In the genomic region with DNA sequence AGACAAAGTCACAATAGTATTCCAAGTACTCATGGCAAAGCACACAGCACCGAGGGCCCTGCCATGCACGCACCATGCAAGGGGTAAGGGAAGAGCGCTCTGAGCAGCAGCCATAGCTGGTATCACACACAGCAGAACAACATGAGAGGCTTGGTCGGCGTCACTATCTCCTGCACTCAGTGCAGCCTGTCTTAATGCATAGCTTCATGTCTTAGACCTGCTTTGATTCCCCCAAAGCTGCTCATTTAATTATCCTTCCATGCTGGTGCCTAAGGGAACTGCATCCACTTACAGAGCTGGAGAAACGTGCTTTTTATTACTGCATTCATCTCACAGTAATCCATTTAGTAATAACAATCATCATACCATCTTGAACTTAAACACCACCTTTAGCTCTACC, we compare ENCODE assay signal across 23 mouse cellular contexts.
DNase-seq lines count a peak whose midpoint lies in the region; ATAC-seq and TF ChIP-seq lines count a peak whose summit lies in the region.
"Had no signal": no experiment of that assay in that cellular context is flagged by ENCODE, and none has a peak within 500 bp of the region (broad histone marks: within the 10 kb centered on the region; RNA-seq: fewer than 3 reads in every experiment).

No protein-coding gene starts in this region.

- no peak for DNase-seq in midbrain, embryonic 11.5 days (ENCODE audit: low spot score, missing footprints)
- DNase-seq in midbrain, embryonic 14.5 days: no peak
- no peak for DNase-seq in midbrain, postnatal 0 days (ENCODE audit: low spot score)
- no peak for DNase-seq in left cerebral cortex, adult 2 months (ENCODE audit: extremely low spot score in 1 of 2, low spot score in 2 of 2)
- DNase-seq: adrenal gland, postnatal 25 days; B cell, adult 2 months; cerebellum, adult 18-20 months; cerebellum, postnatal 10 days; gastrocnemius, postnatal 36 days; heart, adult 18-20 months; heart, postnatal 36 days; kidney, adult 9 months; kidney, postnatal 25 days; left cerebral cortex, postnatal 4 days had no signal

- no peaks in the 10 kb centered on the region for H3K9me3 ChIP-seq in midbrain, embryonic 11.5 days (ENCODE audit: control insufficient read depth, low read length)
- H3K9me3 ChIP-seq in midbrain, embryonic 14.5 days (ENCODE audit: control insufficient read depth, low read length): no peaks in the 10 kb centered on the region
- H3K9me3 ChIP-seq in midbrain, embryonic 13.5 days: no peaks in the 10 kb centered on the region
- no peaks in the 10 kb centered on the region for H3K9me3 ChIP-seq in midbrain, postnatal 0 days (ENCODE audit: low read length)
- no peaks in the 10 kb centered on the region for H3K9me3 ChIP-seq in kidney, embryonic 14.5 days (ENCODE audit: control insufficient read depth, low read length)
- H3K9me3 ChIP-seq: embryonic facial prominence, embryonic 13.5 days; forebrain, embryonic 10.5 days; forebrain, embryonic 15.5 days; liver, embryonic 15.5 days; lung, embryonic 15.5 days had no signal

- intact Hi-C loops in left cerebral cortex, adult 2 months (cut with DNase I): no loop called here

- no peak for TF ChIP-seq CTCF in midbrain, postnatal 0 days (IDR thresholded peaks at IDR 0.05)
- no peak for TF ChIP-seq CTCF in left cerebral cortex, adult 2 months (IDR thresholded peaks at IDR 0.05)

- no peaks in the 10 kb centered on the region for H3K4me1 ChIP-seq in midbrain, embryonic 11.5 days (ENCODE audit: control insufficient read depth, insufficient read depth, low read length)
- H3K4me1 ChIP-seq in midbrain, embryonic 14.5 days (ENCODE audit: control insufficient read depth, insufficient read depth, low read length): no peaks in the 10 kb centered on the region
- H3K4me1 ChIP-seq in midbrain, embryonic 13.5 days (replicated peaks): peaks cover 6% of the 10 kb centered on the region; the same call in 1 of the 2 replicates
- no peaks in the 10 kb centered on the region for H3K4me1 ChIP-seq in midbrain, postnatal 0 days (ENCODE audit: insufficient read depth, low read length)
- H3K4me1 ChIP-seq in kidney, embryonic 14.5 days (ENCODE audit: control insufficient read depth, insufficient read depth, low read length): no peaks in the 10 kb centered on the region
- H3K4me1 ChIP-seq: forebrain, embryonic 15.5 days; liver, embryonic 15.5 days; lung, embryonic 15.5 days had no signal

- WGBS in midbrain, embryonic 11.5 days: 75% methylated on average over 6 of the region's 6 CpGs
- WGBS in midbrain, embryonic 14.5 days: 70% methylated on average over 6 of the region's 6 CpGs
- 71% methylated on average over 6 of the region's 6 CpGs for WGBS in midbrain, embryonic 13.5 days
- WGBS in midbrain, postnatal 0 days: 58% methylated on average over 6 of the region's 6 CpGs
- 81% methylated on average over 6 of the region's 6 CpGs for WGBS in kidney, embryonic 14.5 days

- no peaks in the 10 kb centered on the region for H3K27me3 ChIP-seq in midbrain, embryonic 11.5 days (ENCODE audit: control insufficient read depth, insufficient read depth, low read length)
- no peaks in the 10 kb centered on the region for H3K27me3 ChIP-seq in midbrain, embryonic 14.5 days (ENCODE audit: control insufficient read depth, insufficient read depth, low read length)
- no peaks in the 10 kb centered on the region for H3K27me3 ChIP-seq in midbrain, embryonic 13.5 days
- no peaks in the 10 kb centered on the region for H3K27me3 ChIP-seq in midbrain, postnatal 0 days (ENCODE audit: insufficient read depth, low read length)
- no peaks in the 10 kb centered on the region for H3K27me3 ChIP-seq in kidney, embryonic 14.5 days (ENCODE audit: control insufficient read depth, insufficient read depth, low read length)
- H3K27me3 ChIP-seq: embryonic facial prominence, embryonic 13.5 days; forebrain, embryonic 15.5 days; liver, embryonic 15.5 days; lung, embryonic 15.5 days had no signal

- no peak overlapping the region for H3K4me3 ChIP-seq in midbrain, embryonic 11.5 days (ENCODE audit: low read depth, low read length)
- no peak overlapping the region for H3K4me3 ChIP-seq in midbrain, embryonic 14.5 days (replicated peaks; ENCODE audit: low read depth, low read length)
- H3K4me3 ChIP-seq in midbrain, embryonic 13.5 days (replicated peaks): no peak overlapping the region
- H3K4me3 ChIP-seq in midbrain, postnatal 0 days (ENCODE audit: low read depth, low read length): no peak overlapping the region
- H3K4me3 ChIP-seq in left cerebral cortex, adult 2 months: no peak overlapping the region
- H3K4me3 ChIP-seq in kidney, embryonic 14.5 days (ENCODE audit: low read length): no peak overlapping the region
- H3K4me3 ChIP-seq: embryonic facial prominence, embryonic 13.5 days; forebrain, embryonic 10.5 days; forebrain, embryonic 15.5 days; liver, embryonic 15.5 days; lung, embryonic 15.5 days had no signal

- ATAC-seq in midbrain, embryonic 11.5 days (ENCODE audit: low FRiP score): 0 out of 2 replicates have a peak, but pooled peaks have one; percentile 30
- ATAC-seq in midbrain, embryonic 14.5 days (ENCODE audit: low FRiP score, low TSS enrichment): no peak
- ATAC-seq in midbrain, embryonic 13.5 days: 0 out of 2 replicates have a peak, but pooled peaks have one; percentile 40
- ATAC-seq in midbrain, postnatal 0 days (ENCODE audit: low FRiP score): 0 out of 2 replicates have a peak, but pooled peaks have one; percentile 31
- ATAC-seq in kidney, embryonic 14.5 days (ENCODE audit: low FRiP score, low TSS enrichment): no peak
- ATAC-seq: forebrain, embryonic 15.5 days; intestine, embryonic 16.5 days had no signal

- H3K4me2 ChIP-seq in midbrain, embryonic 11.5 days: no peak overlapping the region
- H3K4me2 ChIP-seq in midbrain, embryonic 14.5 days (ENCODE audit: low read length): no peak overlapping the region
- H3K4me2 ChIP-seq in midbrain, embryonic 13.5 days (replicated peaks): no peak overlapping the region
- H3K4me2 ChIP-seq in midbrain, postnatal 0 days (ENCODE audit: low read depth, low read length, poor library complexity, severe bottlenecking): no peak overlapping the region
- H3K4me2 ChIP-seq in kidney, embryonic 14.5 days (replicated peaks; ENCODE audit: low read depth, low read length): no peak overlapping the region
- H3K4me2 ChIP-seq: embryonic facial prominence, embryonic 13.5 days; forebrain, embryonic 15.5 days; heart, embryonic 11.5 days; liver, embryonic 15.5 days; lung, embryonic 15.5 days had no signal

- H3K27ac ChIP-seq in midbrain, embryonic 11.5 days (ENCODE audit: low read depth, low read length): no peak overlapping the region
- H3K27ac ChIP-seq in midbrain, embryonic 14.5 days (replicated peaks; ENCODE audit: low read depth, low read length): no peak overlapping the region
- no peak overlapping the region for H3K27ac ChIP-seq in midbrain, embryonic 13.5 days
- H3K27ac ChIP-seq in midbrain, postnatal 0 days (ENCODE audit: low read depth, low read length): no peak overlapping the region
- no peak overlapping the region for H3K27ac ChIP-seq in left cerebral cortex, adult 2 months
- no peak overlapping the region for H3K27ac ChIP-seq in kidney, embryonic 14.5 days (ENCODE audit: low read depth, low read length)
- H3K27ac ChIP-seq: embryonic facial prominence, embryonic 13.5 days; forebrain, embryonic 10.5 days; forebrain, embryonic 15.5 days; liver, embryonic 15.5 days; lung, embryonic 15.5 days had no signal

- no peaks in the 10 kb centered on the region for H3K36me3 ChIP-seq in midbrain, embryonic 11.5 days (ENCODE audit: control insufficient read depth, insufficient read depth, low read length)
- H3K36me3 ChIP-seq in midbrain, embryonic 14.5 days (ENCODE audit: control insufficient read depth, insufficient read depth, low read length): no peaks in the 10 kb centered on the region
- no peaks in the 10 kb centered on the region for H3K36me3 ChIP-seq in midbrain, embryonic 13.5 days
- H3K36me3 ChIP-seq in midbrain, postnatal 0 days (ENCODE audit: insufficient read depth, low read length): no peaks in the 10 kb centered on the region
- H3K36me3 ChIP-seq in kidney, embryonic 14.5 days (ENCODE audit: control insufficient read depth, insufficient read depth, low read length): no peaks in the 10 kb centered on the region
- H3K36me3 ChIP-seq: embryonic facial prominence, embryonic 13.5 days; forebrain, embryonic 10.5 days; forebrain, embryonic 15.5 days; liver, embryonic 15.5 days; lung, embryonic 15.5 days had no signal

- H3K9ac ChIP-seq in midbrain, embryonic 11.5 days (ENCODE audit: low read length): no peak overlapping the region
- no peak overlapping the region for H3K9ac ChIP-seq in midbrain, embryonic 14.5 days (replicated peaks; ENCODE audit: low read length)
- H3K9ac ChIP-seq in midbrain, embryonic 13.5 days (replicated peaks): no peak overlapping the region
- H3K9ac ChIP-seq in midbrain, postnatal 0 days (replicated peaks; ENCODE audit: low read length, poor library complexity, severe bottlenecking): no peak overlapping the region
- H3K9ac ChIP-seq in kidney, embryonic 14.5 days (ENCODE audit: low read depth, low read length): no peak overlapping the region
- H3K9ac ChIP-seq: embryonic facial prominence, embryonic 13.5 days; forebrain, embryonic 15.5 days; liver, embryonic 15.5 days; lung, embryonic 15.5 days had no signal

Comparison
In these comparisons a context has a peak if more than half of its experiments do, and no peak if none do; other contexts are left out.
1. ATAC-seq: peak in midbrain, embryonic 11.5 days (single experiment), midbrain, embryonic 13.5 days (single experiment) and midbrain, postnatal 0 days (single experiment); none in midbrain, embryonic 14.5 days (single experiment) and kidney, embryonic 14.5 days (single experiment).